Mouse (Mus musculus): ENCODE measurements around the gene Mrpl14.

Gene Mrpl14

GRCm38 (mm10) chr17:45689120-45689519, 3.0 kb downstream of the Mrpl14 start:
- no peak for DNase-seq

GRCm38 (mm10) chr17:45690044-45690443, 3.9 kb downstream of the Mrpl14 start:
- no peak for DNase-seq

GRCm38 (mm10) chr17:45692159-45692558, 6.0 kb downstream of the Mrpl14 start:
- DNase-seq = no peak

GRCm38 (mm10) chr17:45693812-45694565, 7.9 kb downstream of the Mrpl14 start:
- no peak for DNase-seq

GRCm38 (mm10) chr17:45695227-45696120, 9.4 kb downstream of the Mrpl14 start:
- no peak for DNase-seq

- DNase-seq = no peak
Measured at GRCm38 (mm10) chr17:45696981-45697380, 10.9 kb downstream of the Mrpl14 start.

GRCm38 (mm10) chr17:45698368-45698767, 12.2 kb downstream of the Mrpl14 start:
- DNase-seq = no peak

- DNase-seq = no peak
Measured at GRCm38 (mm10) chr17:45699039-45699740, 13.1 kb downstream of the Mrpl14 start.

GRCm38 (mm10) chr17:45700496-45701235, 14.5 kb downstream of the Mrpl14 start:
- no peak for DNase-seq

- no peak for DNase-seq
Measured at GRCm38 (mm10) chr17:45701236-45701591, 15.1 kb downstream of the Mrpl14 start.

- no peak for DNase-seq
Measured at GRCm38 (mm10) chr17:45702254-45702653, 16.1 kb downstream of the Mrpl14 start.

- no peak for DNase-seq
Measured at GRCm38 (mm10) chr17:45703187-45703586, 17.1 kb downstream of the Mrpl14 start.

- no peak for DNase-seq
Measured at GRCm38 (mm10) chr17:45706796-45707195, 20.7 kb downstream of the Mrpl14 start.

GRCm38 (mm10) chr17:45707376-45707775, 21.3 kb downstream of the Mrpl14 start:
- DNase-seq = no peak

- no peak for DNase-seq
Measured at GRCm38 (mm10) chr17:45708179-45708578, 22.1 kb downstream of the Mrpl14 start.

- no peak for DNase-seq
Measured at GRCm38 (mm10) chr17:45709829-45710228, 23.7 kb downstream of the Mrpl14 start.

- DNase-seq = no peak
Measured at GRCm38 (mm10) chr17:45710407-45710806, 24.3 kb downstream of the Mrpl14 start.

- no peak for DNase-seq
Measured at GRCm38 (mm10) chr17:45711525-45711924, 25.4 kb downstream of the Mrpl14 start.

GRCm38 (mm10) chr17:45718323-45718722, 32.2 kb downstream of the Mrpl14 start:
- peak; percentile 43 to 47 for DNase-seq

GRCm38 (mm10) chr17:45723732-45724573, 37.8 kb downstream of the Mrpl14 start:
- DNase-seq = no peak

GRCm38 (mm10) chr17:45724574-45724921, 38.4 kb downstream of the Mrpl14 start:
- no peak for DNase-seq

GRCm38 (mm10) chr17:45726249-45726648, 40.1 kb downstream of the Mrpl14 start:
- no peak for DNase-seq

All from thymus, adult 18-20 months (tissue).